ENCODE assay signal across 1 mouse cellular context in genomic region chr3:127552434-127552972, GRCm38 (mm10).
TF ChIP-seq lines count a peak whose summit lies in the region.

No protein-coding gene starts in this region.

TF ChIP-seq in MEL, 35 proteins besides CTCF, POLR2A, EP300 and RAD21 (continued from another document):
- TF ChIP-seq E2F4 (IDR thresholded peaks at IDR 0.05; ENCODE audit: borderline replicate concordance, low read depth, low read length) (no peak), ZMIZ1 (IDR thresholded peaks at IDR 0.05; ENCODE audit: low read depth, low read length) (peak; percentile 81), POLR2AphosphoS2 (IDR thresholded peaks at IDR 0.05; ENCODE audit: low read length) (peak; percentile 18; the same call in 1 of the 2 replicates), MAZ (IDR thresholded peaks at IDR 0.05; ENCODE audit: low read depth, low read length) (no peak), SIN3A (IDR thresholded peaks at IDR 0.05; ENCODE audit: low read length) (no peak; the same call in 1 of the 2 replicates), CHD2 (IDR thresholded peaks at IDR 0.05; ENCODE audit: low read length) (no peak), NRF1 (IDR thresholded peaks at IDR 0.05; ENCODE audit: insufficient read depth, low read depth, low read length, poor library complexity, severe bottlenecking) (no peak), GABPA (IDR thresholded peaks at IDR 0.05; ENCODE audit: low read depth, low read length) (no peak), ZC3H11A (IDR thresholded peaks at IDR 0.05; ENCODE audit: low read depth, low read length) (no peak), POLR2AphosphoS5 (IDR thresholded peaks at IDR 0.05; ENCODE audit: borderline replicate concordance, low read depth, low read length) (no peak), TCF12 (IDR thresholded peaks at IDR 0.05; ENCODE audit: low read depth, low read length) (peak; percentile 23; the same call in 1 of the 2 replicates), NELFE (IDR thresholded peaks at IDR 0.05; ENCODE audit: low read depth, low read length) (peak; percentile 66; the same call in 1 of the 2 replicates), TAL1 (IDR thresholded peaks at IDR 0.05; ENCODE audit: low read length) (no peak), ELF1 (IDR thresholded peaks at IDR 0.05; ENCODE audit: low read depth, low read length) (peak; percentile 72), MYC (IDR thresholded peaks at IDR 0.05; ENCODE audit: low read depth, low read length) (no peak), JUND (IDR thresholded peaks at IDR 0.05; ENCODE audit: low read depth, low read length) (no peak), GATA1 (IDR thresholded peaks at IDR 0.05; ENCODE audit: low read depth, low read length) (no peak)
